Mouse (Mus musculus): ENCODE results near the gene Mup3.
"Not testable (repeated sequence)": the region's sequence is repeated elsewhere in the genome, so short reads cannot be mapped to it uniquely, and the experiment has no call there.

DNA sequence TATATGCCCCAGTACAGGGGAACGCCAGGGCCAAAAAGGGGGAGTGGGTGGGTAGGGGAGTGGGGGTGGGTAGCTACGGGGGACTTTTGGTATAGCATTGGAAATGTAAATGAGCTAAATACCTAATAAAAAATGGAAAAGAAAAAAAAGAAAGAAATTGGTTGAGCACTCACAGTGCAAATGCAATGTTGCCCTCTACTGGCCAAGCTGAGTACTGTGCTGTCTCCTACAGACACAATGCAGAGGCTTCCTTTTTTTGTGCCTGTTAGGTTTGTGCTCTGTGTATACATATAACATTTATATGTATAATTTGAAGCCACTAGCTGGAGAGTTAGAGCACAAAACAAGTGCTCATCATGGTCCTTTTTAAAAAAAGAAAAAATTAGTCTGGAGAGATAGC is 16.2 kb upstream of the Mup3 start:
- not testable (repeated sequence) for TF ChIP-seq CTCF (IDR thresholded peaks at IDR 0.05; ENCODE audit: extremely low read depth, insufficient read depth, insufficient read length, insufficient replicate concordance); POLR2A (IDR thresholded peaks at IDR 0.05; ENCODE audit: low read depth, low read length)
